Mouse (Mus musculus) megakaryocyte, adult 5-6 weeks (primary cell): ENCODE data around the gene Psmd11. TPM values are rescaled to one million over a fixed set of nuclear protein-coding genes. Genes with fewer than 3 reads are reported as not detected.
A peak's percentile ranks its signal among the peaks of the same experiment; 100 is the strongest.
"Not testable (repeated sequence)": the region's sequence is repeated elsewhere in the genome, so short reads cannot be mapped to it uniquely, and the experiment has no call there.

Source experiments
- ATAC-seq: 2 replicates; pipeline ENCODE4 v1.8.0; 2016; ENCODE audit warnings: mild to moderate bottlenecking, inconsistent platforms; ENCODE audit not compliant: poor library complexity, severe bottlenecking
- total RNA-seq, 2 experiments: library from RNA; stranded (forward) in 1 of 2; stranded (reverse) in 1 of 2; fragments of 153-499, 151-499 nt in 1 of 2; fragments of 221-1000, 200-1000 nt in 1 of 2; gene quantifications; 2 replicates each; pipeline versions ENCODE4 v1.2.3 to v1.2.4; 2015 to 2017

The Psmd11 gene
- total RNA-seq, 2 experiments from 2014 or later: 38.8 to 62.0 TPM

GRCm38 (mm10) chr11:80426029-80426813 lies 2.2 kb upstream of the Psmd11 start:
- not testable (repeated sequence) for ATAC-seq

- ATAC-seq: peak; percentile 8
Measured at GRCm38 (mm10) chr11:80429009-80429475, 627 bp downstream of the Psmd11 start.

- ATAC-seq: no peak
Measured at GRCm38 (mm10) chr11:80429500-80430166, 1.2 kb downstream of the Psmd11 start.

GRCm38 (mm10) chr11:80430366-80430910 lies 2.0 kb downstream of the Psmd11 start:
- no peak for ATAC-seq

- no peak for ATAC-seq
Measured at GRCm38 (mm10) chr11:80446916-80447315, 18.5 kb downstream of the Psmd11 start.

- no peak for ATAC-seq
Measured at GRCm38 (mm10) chr11:80449859-80450258, 21.4 kb downstream of the Psmd11 start.

- no peak for ATAC-seq
Measured at GRCm38 (mm10) chr11:80452242-80452641, 23.8 kb downstream of the Psmd11 start.

- no peak for ATAC-seq
Measured at GRCm38 (mm10) chr11:80453198-80453597, 24.8 kb downstream of the Psmd11 start.

GRCm38 (mm10) chr11:80463605-80464130 lies 35.3 kb downstream of the Psmd11 start:
- not testable (repeated sequence) for ATAC-seq

GRCm38 (mm10) chr11:80471836-80472605 lies 43.6 kb downstream of the Psmd11 start:
- no peak for ATAC-seq

GRCm38 (mm10) chr11:80474175-80474691 lies 45.8 kb downstream of the Psmd11 start:
- peak; percentile 34; the same call in 1 of the 2 replicates for ATAC-seq

- no peak for ATAC-seq
Measured at GRCm38 (mm10) chr11:80474846-80475245, 46.4 kb downstream of the Psmd11 start.

GRCm38 (mm10) chr11:80475544-80475943 lies 47.1 kb downstream of the Psmd11 start:
- ATAC-seq: no peak

- ATAC-seq: peak; percentile 79
Measured at GRCm38 (mm10) chr11:80476222-80477189, 48.1 kb downstream of the Psmd11 start, which contains the start of gene Cdk5r1. TSS of gene Cdk5r1 (plus strand) at chr11:80477023.

GRCm38 (mm10) chr11:80477341-80478199 lies 49.2 kb downstream of the Psmd11 start:
- peak; percentile 8; the same call in 1 of the 2 replicates for ATAC-seq

GRCm38 (mm10) chr11:80478694-80479412 lies 50.4 kb downstream of the Psmd11 start:
- ATAC-seq: no peak

GRCm38 (mm10) chr11:80479425-80479824 lies 51.0 kb downstream of the Psmd11 start:
- no peak for ATAC-seq
